8 mouse cellular contexts compared by ENCODE assay signal in genomic region chr16:28841102-28841501, GRCm38 (mm10).
DNase-seq lines count a peak whose midpoint lies in the region; ATAC-seq and TF ChIP-seq lines count a peak whose summit lies in the region.

No protein-coding gene starts in this region.

- TF ChIP-seq CTCF in lung, adult 2 months (IDR thresholded peaks at IDR 0.05; ENCODE audit: insufficient read depth, low read length), result no peak

- H3K9ac ChIP-seq in lung, embryonic 15.5 days, result no peak overlapping the region
- no peak overlapping the region for H3K9ac ChIP-seq in limb, embryonic 12.5 days (replicated peaks)
- no peak overlapping the region for H3K9ac ChIP-seq in stomach, embryonic 15.5 days

- ATAC-seq in lung, embryonic 15.5 days (ENCODE audit: borderline replicate concordance, extremely low read depth, low FRiP score, low TSS enrichment), result peak; percentile 33; the same call in 1 of the 2 replicates
- no peak for ATAC-seq in limb, embryonic 12.5 days (ENCODE audit: insufficient number of reproducible peaks, insufficient read depth, low FRiP score, low TSS enrichment, low read depth)
- peak; percentile 40; the same call in 1 of the 2 replicates for ATAC-seq in stomach, embryonic 15.5 days (ENCODE audit: insufficient read depth, low FRiP score, low read depth)
- ATAC-seq in inflammation-experienced regulatory T-cells, adult 6 months, result no peak

- H3K4me1 ChIP-seq in lung, embryonic 15.5 days, result peaks cover 12% of the 10 kb centered on the region
- peaks cover 2% of the 10 kb centered on the region; the same call in 1 of the 2 replicates for H3K4me1 ChIP-seq in lung, adult 2 months (ENCODE audit: control insufficient read depth, insufficient read depth, low read length)
- peaks cover 17% of the 10 kb centered on the region for H3K4me1 ChIP-seq in limb, embryonic 12.5 days (replicated peaks)
- H3K4me1 ChIP-seq in stomach, embryonic 15.5 days, result 0 out of 2 replicates have a peak, but pooled peaks cover 7% of the 10 kb centered on the region

- TF ChIP-seq POLR2A in lung, adult 2 months (IDR thresholded peaks at IDR 0.05; ENCODE audit: borderline replicate concordance, extremely low read depth, low read depth, low read length), result no peak

- WGBS in lung, embryonic 15.5 days, result 27% methylated on average over 11 of the region's 11 CpGs
- 50% methylated on average over 11 of the region's 11 CpGs for WGBS in lung, adult 2 months
- 21% methylated on average over 11 of the region's 11 CpGs for WGBS in limb, embryonic 12.5 days
- 29% methylated on average over 11 of the region's 11 CpGs for WGBS in stomach, embryonic 15.5 days

- no peak overlapping the region for H3K4me2 ChIP-seq in lung, embryonic 15.5 days
- peak overlapping the region; percentile 16; the same call in 1 of the 2 replicates for H3K4me2 ChIP-seq in limb, embryonic 12.5 days
- no peak overlapping the region for H3K4me2 ChIP-seq in stomach, embryonic 15.5 days

- H3K36me3 ChIP-seq in lung, embryonic 15.5 days, result no peaks in the 10 kb centered on the region
- H3K36me3 ChIP-seq in limb, embryonic 12.5 days, result no peaks in the 10 kb centered on the region
- no peaks in the 10 kb centered on the region for H3K36me3 ChIP-seq in stomach, embryonic 15.5 days

- no peak overlapping the region for H3K27ac ChIP-seq in lung, embryonic 15.5 days
- H3K27ac ChIP-seq in limb, embryonic 12.5 days, result no peak overlapping the region
- no peak overlapping the region for H3K27ac ChIP-seq in stomach, embryonic 15.5 days

- no peak for DNase-seq in lung, adult 2 months
- peak; percentile 37 for DNase-seq in forelimb bud, embryonic 11.5 days (ENCODE audit: low read depth, low spot score)
- no peak for DNase-seq in layer of hippocampus, postnatal 25 days (ENCODE audit: extremely low spot score in 1 of 2, low spot score in 1 of 2)
- DNase-seq in right cerebral cortex, postnatal 4 days, result no peak

- no peaks in the 10 kb centered on the region for H3K27me3 ChIP-seq in lung, embryonic 15.5 days
- peaks cover 7% of the 10 kb centered on the region; the same call in 1 of the 2 replicates for H3K27me3 ChIP-seq in limb, embryonic 12.5 days
- H3K27me3 ChIP-seq in stomach, embryonic 15.5 days (replicated peaks), result no peaks in the 10 kb centered on the region

- no peak overlapping the region for H3K4me3 ChIP-seq in lung, embryonic 15.5 days
- no peak overlapping the region for H3K4me3 ChIP-seq in lung, adult 2 months (replicated peaks; ENCODE audit: extremely low read depth, low read depth, low read length)
- H3K4me3 ChIP-seq in limb, embryonic 12.5 days (replicated peaks), result no peak overlapping the region
- no peak overlapping the region for H3K4me3 ChIP-seq in stomach, embryonic 15.5 days (replicated peaks)

- H3K9me3 ChIP-seq in lung, embryonic 15.5 days, result no peaks in the 10 kb centered on the region
- no peaks in the 10 kb centered on the region for H3K9me3 ChIP-seq in limb, embryonic 12.5 days
- H3K9me3 ChIP-seq in stomach, embryonic 15.5 days, result no peaks in the 10 kb centered on the region

Comparison
In these comparisons a context has a peak if more than half of its experiments do, and no peak if none do; other contexts are left out.
1. ATAC-seq: peak in lung, embryonic 15.5 days (single experiment) and stomach, embryonic 15.5 days (single experiment); none in limb, embryonic 12.5 days (single experiment) and inflammation-experienced regulatory T-cells, adult 6 months (single experiment).